Mouse (Mus musculus): Measurements from ENCODE around the gene Mdc1.
A peak's percentile ranks its signal among the peaks of the same experiment; 100 is the strongest.

Mdc1 gene

DNA sequence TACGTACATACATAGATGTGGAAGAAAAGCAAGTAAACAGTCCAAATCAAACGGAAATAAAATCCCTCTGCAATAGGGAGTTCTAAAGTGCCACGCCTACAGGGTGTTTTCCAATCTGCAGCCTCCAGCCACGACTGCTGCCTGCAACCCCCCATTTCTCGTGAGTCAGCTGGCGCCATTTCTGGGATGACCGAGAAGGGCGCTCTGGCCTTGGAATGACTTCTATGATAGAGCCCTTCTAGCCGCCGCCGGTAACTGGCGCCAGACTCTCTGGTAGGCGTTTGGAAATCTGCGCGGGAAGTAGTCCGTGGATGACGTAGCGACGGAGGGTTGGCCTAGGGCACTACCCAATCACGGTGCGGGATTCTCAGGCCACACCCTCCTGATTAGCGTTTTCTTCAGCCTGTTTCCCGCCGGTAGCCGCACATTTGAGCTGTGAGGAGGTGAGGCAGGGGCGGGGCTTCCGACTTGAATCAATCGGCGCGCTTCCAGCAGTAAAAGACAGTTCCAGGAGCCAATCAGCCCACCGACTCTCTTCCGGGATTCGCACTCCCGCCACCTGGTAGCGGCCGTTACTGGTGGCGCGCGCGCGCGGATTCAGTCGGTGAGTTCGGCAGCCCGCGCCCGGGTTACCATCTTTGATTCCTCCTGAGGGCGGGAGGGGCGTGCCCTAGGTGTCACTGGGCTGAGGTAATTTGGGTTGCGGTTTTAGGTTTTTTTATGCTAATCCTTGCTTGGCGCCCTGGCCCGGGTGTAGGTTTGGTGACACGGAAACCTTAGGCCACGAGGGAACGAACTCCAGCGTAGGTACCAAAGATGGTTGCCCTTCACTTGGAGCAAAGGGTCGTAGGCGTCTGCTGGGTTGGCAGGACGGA lies at the start of gene Mdc1:
Gene Mdc1 (plus strand): TSS at position 440 of the 875 bp plus-strand sequence.
- peak; percentile 100 for DNase-seq

DNA sequence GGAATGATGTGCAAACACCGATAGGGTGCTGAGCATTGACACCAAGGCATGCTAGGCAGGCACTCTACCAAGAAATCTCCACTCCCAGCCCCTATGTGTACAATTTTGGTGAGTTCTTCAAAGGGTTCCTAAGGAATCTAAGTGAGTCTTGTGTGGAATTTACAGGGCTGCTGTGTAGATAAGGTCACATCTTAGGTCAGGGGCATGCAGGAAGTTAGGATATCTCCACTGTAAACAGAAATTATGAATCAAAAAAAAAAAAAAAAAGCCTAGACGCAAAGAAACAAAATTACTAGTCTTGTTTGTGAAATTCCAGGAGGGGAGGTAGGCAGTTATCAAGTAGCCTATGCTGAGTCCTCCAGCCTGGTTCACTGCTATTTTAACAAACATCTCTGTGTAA lies 48.5 kb upstream of the Mdc1 start:
- DNase-seq: no peak

DNA sequence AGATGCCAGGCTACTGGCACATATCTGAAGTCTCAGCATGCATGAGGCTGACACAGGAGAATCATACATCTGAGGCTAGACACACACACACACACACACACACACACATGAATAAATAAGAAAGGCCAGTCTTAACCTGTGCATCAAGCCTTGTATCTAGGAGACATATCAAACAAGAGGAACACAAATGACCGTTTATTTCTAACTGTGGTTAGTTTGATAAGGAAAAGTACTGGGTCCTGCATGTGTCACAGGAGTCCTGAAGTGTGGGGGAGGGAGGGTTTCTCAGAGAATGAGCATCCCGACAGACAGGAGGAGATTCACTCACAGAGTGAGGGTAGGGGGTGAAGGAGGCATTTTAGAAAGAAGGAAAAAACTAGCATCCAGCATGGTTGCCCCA lies 46.2 kb upstream of the Mdc1 start:
- DNase-seq: no peak

DNA sequence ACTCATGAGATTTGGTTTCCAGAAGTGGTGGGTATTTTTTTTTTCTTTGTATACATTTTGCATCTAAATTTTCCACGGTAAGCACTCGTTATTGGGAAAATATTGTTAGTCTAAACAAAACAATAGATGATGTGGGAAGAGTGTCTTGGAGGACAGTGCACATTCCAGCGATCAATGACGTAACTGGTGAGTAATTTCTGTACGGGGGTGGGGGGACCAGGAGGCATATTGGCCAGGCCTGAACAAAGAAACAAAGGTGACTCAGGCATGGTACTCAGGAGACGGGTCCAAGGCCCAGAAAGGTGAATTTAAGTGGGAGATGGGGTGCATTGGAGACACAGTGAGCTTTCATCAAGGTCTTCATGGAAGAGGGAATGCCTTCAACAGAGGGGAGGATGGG lies 45.7 kb upstream of the Mdc1 start:
- no peak for DNase-seq

DNA sequence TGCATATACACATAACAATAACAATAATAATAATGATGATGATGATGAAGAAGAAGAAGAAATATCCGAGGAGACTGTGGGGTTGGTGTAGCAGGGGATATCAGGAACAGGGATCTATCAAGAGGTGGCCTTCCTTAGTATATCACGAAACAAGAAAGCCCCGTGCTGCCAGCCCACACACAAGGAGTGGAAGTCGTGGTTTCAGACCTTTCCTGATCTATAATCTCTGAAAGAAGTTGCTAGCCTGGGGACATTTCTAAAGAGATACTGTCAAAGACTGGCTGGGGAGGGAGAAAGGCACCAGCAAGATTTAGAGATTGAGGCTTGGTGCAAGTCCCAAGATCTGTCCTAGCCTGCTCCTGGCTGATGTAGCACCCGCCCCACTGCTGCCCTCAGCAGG lies 44.5 kb upstream of the Mdc1 start:
- DNase-seq: no peak

DNA sequence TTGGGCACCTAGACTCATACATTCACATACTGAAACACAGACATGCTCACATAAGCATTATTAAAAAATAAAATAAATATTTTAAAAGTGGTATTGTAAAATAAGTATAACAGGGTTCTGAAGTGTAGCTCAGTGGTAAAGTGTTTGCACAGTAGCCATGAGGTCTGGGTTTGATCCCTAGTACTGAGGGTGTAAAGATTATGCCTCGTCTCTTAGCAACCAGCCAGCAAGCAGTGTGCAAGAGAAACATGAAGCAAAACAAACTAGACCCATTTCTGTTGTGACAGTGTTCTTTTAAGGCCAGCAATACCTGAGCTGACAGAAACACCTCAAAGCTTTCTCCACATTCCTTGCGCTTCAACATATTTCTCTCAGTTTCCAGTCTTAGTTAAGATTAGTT lies 40.4 kb upstream of the Mdc1 start:
- no peak for DNase-seq

DNA sequence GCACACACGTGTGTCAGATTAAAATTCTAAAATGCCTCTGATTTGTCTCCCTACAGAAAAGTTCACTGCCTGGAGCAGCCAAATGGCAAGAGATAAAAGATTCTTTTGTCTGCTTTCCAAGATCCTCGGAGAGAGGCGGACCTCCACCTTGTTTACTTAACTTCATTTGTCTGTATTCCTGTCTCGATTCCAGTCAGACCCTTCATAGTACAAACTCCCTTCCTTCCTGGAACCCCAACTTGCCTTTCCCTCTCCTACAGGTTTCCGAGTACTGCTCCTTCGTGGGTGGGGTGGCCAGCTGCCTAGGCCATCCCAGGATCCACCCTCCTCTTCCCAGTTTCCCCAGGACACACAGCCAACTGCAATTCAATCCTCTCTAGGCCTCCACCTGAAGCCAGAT lies 38.3 kb upstream of the Mdc1 start:
- peak; percentile 37 for DNase-seq

DNA sequence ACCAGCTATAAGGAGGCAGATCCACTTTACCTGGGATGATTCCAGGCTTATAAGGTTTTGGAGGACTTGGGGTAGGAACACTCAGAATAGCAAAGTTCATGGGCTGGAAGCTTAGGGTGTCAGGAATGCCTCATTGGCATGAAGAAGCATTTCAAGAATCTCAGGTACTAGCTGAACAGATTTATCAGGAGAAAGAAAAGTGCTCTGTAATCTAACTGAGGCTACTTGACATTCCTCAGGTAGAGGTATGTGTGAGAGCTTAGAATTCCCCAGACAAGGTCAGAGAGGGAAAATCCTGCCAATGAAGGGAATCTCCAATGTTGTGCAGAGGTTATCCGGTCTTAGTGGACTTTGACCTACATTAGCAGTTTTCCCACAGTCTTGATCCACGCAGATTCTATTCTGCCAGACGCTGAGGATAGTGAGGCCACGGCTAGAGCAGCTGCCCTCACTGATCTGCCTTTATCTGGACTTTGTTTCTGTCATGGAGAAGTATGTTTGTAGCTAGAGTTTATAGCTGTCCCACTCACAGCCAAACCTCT lies 37.4 kb upstream of the Mdc1 start:
- DNase-seq: peak; percentile 31

DNA sequence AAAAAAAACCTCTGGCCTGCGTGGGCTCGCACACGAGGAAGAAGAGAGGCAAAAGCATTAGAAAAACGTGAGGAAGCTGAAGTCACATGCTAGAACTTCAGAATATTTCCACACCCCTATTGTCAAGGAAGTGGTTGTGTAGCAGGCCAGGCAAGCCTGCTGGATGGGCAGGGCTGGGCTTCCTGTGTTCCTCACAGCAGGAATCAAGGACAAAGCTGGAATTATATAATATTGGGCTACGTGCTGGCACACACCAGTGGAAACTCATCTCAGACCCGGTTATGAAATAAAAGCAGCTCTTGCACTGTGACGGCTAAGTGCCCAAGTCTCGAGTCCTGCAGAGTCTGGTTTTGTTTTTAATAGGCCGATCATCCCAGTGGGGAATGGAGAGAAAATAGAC lies 33.2 kb upstream of the Mdc1 start:
- peak; percentile 79 for DNase-seq

DNA sequence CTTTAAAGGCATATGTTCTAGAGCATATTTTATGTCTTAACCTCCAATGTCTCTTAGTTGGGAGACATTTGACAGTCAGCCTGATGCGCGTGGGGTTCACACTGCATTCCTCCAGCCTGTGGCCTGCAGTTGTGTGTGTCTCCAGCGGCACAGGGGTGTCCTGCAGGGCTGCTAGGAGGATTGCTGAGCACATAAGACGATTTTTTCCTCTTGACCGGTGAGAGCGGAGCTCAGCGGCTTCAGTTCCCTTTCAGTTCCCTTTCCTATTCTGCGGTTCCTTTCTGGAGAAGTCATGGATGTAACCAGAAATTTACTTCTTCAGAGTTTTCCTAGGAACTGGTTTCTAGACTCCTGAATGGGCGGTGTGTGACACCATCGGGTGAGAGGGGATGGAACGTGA lies 31.9 kb upstream of the Mdc1 start:
- DNase-seq: no peak

DNA sequence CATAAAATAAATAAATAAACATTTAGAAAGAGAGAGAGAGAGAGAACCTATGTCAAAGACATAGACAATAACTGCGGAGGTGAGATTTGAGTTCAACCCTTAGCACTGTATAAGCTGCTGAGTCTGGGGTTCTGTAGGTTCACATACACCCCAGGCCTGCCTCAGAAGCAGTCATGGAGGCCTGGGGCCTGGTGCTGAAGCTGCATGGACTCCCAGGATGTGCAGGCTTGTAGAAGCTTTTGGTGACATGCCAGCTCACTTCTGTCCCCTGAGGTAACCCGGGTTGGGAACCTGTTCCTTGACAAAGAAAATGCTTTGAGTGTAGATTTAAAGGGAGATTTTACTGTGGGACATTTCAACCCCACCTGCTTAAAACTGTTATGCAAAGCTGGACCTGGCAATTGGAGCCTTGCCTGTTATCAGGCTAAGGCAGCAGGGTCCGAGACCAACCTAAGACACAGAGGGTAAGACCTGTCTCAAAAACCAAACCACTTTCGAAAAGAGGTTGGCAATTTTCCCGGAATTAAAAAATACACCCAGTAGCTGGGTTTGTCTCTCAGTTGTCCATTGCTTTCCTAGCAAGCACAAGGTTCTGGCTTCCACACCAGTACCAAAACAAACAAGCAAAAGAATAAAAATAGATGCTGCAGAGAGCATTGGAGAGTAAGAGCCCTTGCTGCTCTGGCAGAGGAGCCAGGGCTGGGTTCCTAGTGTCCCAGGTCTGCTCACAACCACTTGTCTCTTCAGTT lies 30.2 kb upstream of the Mdc1 start:
- no peak for DNase-seq

DNA sequence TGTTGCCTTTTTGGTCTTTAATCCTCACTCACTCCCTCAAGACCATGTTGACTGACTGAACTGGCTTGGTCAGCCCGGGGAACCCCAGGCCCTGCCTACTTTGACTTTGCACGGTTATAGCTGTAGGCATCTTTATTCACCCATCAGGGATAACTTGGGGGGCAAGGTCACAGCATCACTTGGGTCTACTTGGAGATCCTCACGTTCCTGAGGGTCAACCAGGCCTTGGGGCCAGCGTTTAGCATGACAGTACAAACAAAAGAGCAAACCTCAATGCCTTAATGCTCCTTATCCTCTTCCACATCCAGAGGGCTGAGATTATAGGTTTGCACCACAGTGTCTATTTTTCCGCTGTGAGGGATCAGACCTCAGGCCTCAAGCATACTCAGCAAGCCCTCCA lies 29.0 kb upstream of the Mdc1 start:
- no peak for DNase-seq

DNA sequence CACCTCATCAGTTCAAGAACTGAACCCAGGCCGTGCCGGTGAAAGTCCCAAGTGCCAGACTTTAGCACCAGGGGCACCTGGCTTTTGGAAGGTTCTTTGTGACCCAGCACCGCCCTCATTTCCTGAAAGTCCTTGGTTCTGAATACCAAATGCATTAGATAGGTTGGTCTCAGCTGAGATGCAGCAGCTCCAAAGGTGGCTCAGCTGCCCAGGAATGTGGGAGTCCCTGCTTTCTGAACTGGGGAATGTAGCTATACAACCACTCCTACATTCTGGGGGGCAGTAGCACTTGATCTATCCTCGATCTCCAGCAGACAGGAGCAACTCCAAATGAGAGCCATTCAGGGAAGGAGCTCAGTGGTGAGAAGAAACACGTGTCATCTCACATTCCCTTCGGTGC lies 28.6 kb upstream of the Mdc1 start:
- DNase-seq: no peak

DNA sequence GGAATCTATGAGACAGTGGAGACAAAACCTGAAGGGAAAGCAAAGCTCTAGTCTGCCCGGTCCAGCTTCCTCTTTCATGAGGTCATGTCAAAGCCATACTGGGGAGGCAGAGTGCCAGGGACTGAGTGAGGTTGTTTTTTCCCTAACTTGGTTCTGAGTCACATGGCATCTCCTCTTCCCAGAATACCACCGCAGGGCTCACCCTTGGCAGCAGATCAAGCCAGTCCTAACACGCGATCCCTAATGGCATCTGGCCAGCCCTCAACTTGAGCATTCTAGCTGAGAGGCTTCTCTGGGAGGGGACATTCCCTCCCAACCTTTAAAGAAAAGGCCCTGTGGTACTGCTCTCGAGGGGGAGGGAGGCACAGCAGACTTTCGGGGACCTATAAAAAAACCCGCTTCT lies 28.1 kb upstream of the Mdc1 start:
- peak; percentile 97 for DNase-seq

DNA sequence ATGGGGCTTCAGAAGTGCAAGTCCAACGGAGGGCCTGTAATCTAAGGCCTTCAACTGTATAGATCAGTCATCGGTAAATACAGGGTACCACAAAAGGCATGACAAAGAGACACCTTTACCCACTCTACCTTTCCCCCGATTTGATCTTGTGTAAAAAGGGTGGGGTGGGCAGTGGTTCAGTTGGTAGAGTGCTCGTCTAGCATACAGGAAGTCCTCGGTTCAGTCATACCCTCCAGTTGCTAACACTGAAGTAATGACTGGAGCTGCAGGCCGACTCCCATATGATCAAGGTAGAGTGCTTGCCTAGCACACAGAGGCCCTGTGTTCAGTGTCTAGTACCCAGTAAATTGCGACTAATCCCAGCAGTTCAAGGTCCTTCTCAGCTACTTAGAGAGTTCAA lies 27.7 kb upstream of the Mdc1 start:
- no peak for DNase-seq

DNA sequence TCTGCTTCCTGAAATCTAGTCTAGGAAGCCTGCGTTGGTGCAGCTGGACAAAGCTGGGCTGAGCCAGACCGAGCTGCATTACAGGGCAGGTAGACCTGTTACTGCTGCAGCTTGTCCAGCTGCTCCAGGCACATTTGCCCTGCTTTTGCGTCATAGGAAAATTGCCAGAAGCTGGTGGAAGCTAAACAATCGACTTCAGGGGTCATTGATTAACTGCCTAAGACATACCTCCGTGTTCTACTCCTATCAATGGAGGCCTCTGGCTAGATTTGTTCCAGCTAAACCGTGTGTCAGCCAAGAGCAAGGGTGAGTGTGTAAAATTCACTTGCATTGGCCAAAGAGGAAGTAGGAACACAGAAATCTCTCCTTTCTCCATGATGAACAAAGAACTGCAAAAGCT lies 26.6 kb upstream of the Mdc1 start:
- DNase-seq: peak; percentile 85

DNA sequence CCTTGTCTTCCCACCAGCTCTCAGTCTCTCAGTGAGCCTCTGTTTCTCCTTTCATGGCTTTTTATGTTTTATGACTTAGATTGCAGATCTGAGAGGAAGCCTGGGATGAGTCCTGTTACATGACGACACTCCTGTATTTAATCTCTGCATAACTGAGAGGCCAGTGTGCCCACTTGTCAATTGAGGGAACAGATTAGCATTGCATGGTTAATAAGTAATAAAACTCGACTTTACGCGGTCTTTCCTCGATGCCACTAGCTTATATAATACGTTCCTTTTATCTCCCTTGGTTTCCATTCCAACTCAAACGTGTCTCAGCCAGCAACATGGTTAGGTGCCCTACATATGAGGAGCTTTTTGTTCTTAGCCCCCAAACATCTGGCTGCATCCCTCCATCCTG lies 25.5 kb upstream of the Mdc1 start:
- DNase-seq: no peak

DNA sequence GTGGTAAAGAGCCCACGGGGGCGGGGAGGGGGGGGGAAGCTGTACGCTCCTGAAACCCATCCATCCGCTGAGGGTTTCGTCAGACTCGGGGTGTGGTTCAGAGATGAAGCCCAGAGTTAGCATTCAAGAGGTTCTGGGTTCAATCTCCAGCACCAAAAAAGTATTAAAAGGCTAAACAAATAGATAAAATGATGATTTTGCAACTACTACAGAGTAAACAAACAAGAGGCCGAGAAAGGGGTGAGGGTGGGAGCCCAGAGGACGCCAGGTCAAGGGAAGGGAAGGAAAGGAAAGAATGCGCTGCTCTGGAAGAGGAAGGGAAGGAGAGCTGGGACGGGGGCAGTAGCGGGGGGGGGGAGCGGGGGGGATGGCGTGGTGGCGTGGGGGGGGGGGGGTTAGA lies 24.6 kb upstream of the Mdc1 start:
- DNase-seq: peak; percentile 44

DNA sequence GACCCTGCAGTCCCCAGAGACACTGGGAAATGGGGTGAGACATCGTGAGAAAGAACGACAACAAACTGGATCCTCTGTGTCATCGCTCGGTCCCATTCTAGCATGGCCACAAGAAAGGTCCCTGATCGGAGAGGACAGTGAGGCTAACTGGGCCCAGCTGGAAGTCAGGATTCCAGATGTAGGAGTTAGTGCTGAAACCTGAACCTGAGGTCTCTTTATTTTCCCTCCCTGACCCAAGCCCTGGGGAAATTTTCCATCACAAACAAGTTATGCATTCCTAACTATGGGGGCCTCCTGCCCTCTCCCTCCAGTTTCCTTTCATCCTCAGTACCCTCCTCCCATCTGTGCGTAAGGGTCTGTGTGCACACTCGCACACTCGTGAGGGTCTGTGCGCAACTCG lies 24.1 kb upstream of the Mdc1 start:
- DNase-seq: peak; percentile 43

DNA sequence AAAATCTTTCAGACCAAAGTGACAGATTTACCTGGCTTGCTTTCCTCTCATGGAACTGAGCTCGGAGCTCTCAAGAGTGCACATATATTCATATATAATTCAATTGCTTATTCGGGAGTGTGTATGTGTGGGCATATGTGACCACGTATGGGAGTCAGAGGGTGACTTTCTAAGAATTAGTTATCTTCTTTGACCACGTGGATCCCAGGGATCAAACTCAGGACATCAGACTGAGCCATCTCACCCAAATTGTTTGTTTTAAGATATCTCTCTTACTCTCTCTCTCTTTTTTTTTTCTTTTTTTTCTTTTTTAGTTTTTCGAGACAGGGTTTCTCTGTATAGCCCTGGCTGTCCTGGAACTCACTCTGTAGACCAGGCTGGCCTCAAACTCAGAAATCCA lies 21.2 kb upstream of the Mdc1 start:
- no peak for DNase-seq

DNA sequence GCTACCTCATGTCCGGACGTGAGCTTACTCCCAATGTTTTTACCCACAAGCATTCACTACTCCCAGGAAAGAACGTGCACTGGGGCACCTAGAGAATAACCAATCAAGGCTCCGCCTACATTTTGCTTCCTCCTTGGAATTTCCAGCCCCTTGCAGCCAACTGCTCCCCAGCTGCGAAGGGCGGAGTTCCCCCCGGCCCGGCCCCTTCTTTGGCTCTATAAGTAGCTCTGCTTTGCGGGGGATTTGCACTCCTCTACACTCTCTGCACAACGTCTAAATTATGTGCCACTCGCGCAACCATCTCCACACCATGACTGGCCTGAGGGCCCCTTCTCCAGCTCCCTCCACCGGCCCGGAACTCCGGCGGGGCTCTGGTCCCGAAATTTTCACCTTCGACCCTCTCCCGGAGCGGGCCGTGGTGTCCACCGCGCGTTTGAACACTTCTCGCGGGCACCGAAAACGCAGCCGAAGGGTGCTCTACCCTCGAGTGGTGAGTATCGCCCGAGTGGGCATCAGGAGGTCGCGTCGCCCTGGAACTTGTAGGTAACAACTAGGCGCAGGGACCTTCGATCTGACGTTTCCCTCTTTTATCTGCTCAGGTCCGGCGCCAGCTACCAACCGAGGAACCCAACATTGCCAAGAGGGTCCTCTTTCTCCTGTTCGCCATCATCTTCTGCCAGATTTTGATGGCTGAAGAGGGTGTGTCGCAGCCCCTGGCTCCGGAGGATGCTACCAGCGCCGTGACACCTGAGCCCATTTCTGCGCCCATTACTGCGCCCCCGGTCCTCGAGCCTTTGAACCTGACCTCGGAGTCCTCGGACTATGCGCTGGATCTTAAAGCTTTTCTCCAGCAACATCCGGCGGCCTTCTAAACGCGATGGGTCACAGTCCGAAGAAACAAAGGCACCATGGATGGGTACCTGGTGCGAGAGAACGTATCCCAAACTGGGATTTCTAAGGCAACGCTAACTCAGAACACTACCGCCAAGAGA lies 19.6 kb upstream of the Mdc1 start, which contains the start of gene Ier3:
Gene Ier3 (plus strand): TSS at position 246 of the 992 bp plus-strand sequence.
- peak; percentile 93 for DNase-seq

DNA sequence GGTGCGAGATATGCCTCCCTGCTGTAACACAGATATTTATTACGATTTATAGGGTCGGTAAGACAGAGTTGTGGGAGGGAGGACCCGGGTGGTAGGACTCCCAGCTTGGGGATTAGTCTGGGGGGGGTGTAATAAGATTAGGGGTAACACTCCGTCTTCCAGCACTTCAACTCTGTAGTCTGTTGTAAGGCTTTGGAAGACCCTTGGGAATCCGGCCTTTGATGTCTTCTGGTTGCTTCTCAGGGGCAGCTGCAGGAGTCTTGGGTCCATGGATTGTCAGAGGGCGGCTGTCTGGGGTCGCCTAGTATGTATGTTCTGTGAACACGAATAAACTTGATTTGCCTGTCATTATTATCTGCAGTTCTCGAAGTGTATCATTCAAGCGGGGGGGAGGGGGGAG lies 18.8 kb upstream of the Mdc1 start:
- DNase-seq: no peak

All from kidney, adult 11 months (tissue).